Mouse (Mus musculus): ENCODE measurements around the gene Stim1. TPM values are rescaled to one million over a fixed set of nuclear protein-coding genes. Genes with fewer than 3 reads are reported as not detected.

Stim1 gene
- total and polyA plus RNA-seq, 3 experiments = 10.2 to 26.6 (median 23.9) TPM

GRCm38 (mm10) chr7:102256636-102257035, 11.0 kb upstream of the Stim1 start:
- in situ Hi-C loops (cut with MboI; ENCODE audit: low pct_ligation_motif_present, low pct_unique_long_range_greater_than_20kb, low sequenced_read_pairs) (loop anchor here (25.0 kb wide), 1 partner anchor 594 kb away; the partner anchor contains the start of gene Clpb), dilution Hi-C loops (cut with MboI; ENCODE audit: extremely low pct_ligation_motif_present, extremely low pct_unique_long_range_greater_than_20kb, low sequenced_read_pairs) (no loop called here)
- no peaks in the 10 kb centered on the region for H3K79me2 ChIP-seq (replicated peaks; ENCODE audit: control insufficient read depth, extremely low read depth, insufficient read depth, poor library complexity, severe bottlenecking)
- H3K27ac ChIP-seq (ENCODE audit: insufficient read depth, low read depth) = no peak overlapping the region
- H3K27me3 ChIP-seq (replicated peaks) = no peaks in the 10 kb centered on the region
- no peak overlapping the region for H3K9ac ChIP-seq (ENCODE audit: insufficient read depth, low read depth)
- H3K4me3 ChIP-seq (replicated peaks in 1 of 3; ENCODE audit: low read depth in 2 of 3, low read length in 2 of 3, poor library complexity in 1 of 3) = no peak overlapping the region
- H3K4me2 ChIP-seq (ENCODE audit: insufficient read depth, low read depth, poor library complexity, severe bottlenecking) = no peak overlapping the region
- H3K36me3 ChIP-seq (replicated peaks in 1 of 2; ENCODE audit: control insufficient read depth in 1 of 2, insufficient read depth in 1 of 2, low read length in 1 of 2) = no peaks in the 10 kb centered on the region
- no peaks in the 10 kb centered on the region for H3K4me1 ChIP-seq (ENCODE audit: control insufficient read depth in 1 of 2, insufficient read depth in 2 of 2)
- no peak for DNase-seq (ENCODE audit: extremely low read depth)
- peak; percentile 95 for TF ChIP-seq MAFK (IDR thresholded peaks at IDR 0.05; ENCODE audit: insufficient replicate concordance, low read length)
- TF ChIP-seq USF2 (conservative IDR thresholded peaks at IDR 0.05; ENCODE audit: low read depth, low read length) = no peak
- H3K9me3 ChIP-seq (replicated peaks; ENCODE audit: low read length) = no peaks in the 10 kb centered on the region

DNA sequence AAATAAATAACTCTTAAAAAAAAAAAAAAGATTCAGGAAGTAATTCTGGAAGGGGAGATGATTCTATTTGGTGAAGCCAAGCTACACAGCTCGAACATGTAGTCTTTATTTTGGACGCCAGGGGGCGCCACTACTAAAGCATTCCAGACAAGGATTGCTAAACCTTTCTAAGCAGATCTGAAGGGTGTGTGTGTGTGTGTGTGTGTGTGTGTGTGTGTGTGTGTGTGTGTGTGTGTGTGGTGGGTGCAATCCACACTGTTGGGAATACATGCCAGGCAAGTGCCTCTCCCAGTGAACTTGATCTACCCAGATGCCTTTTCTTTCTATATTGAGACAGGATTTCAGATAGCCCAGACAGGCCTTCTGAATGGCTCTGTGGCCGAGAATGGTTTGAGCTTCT, 9.4 kb upstream of the Stim1 start:
- H3K9me3 ChIP-seq (replicated peaks; ENCODE audit: low read length) = no peaks in the 10 kb centered on the region
- dilution Hi-C loops (cut with MboI; ENCODE audit: extremely low pct_ligation_motif_present, extremely low pct_unique_long_range_greater_than_20kb, low sequenced_read_pairs) = no loop called here
- peak; percentile 79 for DNase-seq (ENCODE audit: extremely low read depth)
- H3K4me3 ChIP-seq (replicated peaks in 1 of 3; ENCODE audit: low read depth in 2 of 3, low read length in 2 of 3, poor library complexity in 1 of 3) = no peak overlapping the region
- H3K36me3 ChIP-seq (replicated peaks in 1 of 2; ENCODE audit: control insufficient read depth in 1 of 2, insufficient read depth in 1 of 2, low read length in 1 of 2) = no peaks in the 10 kb centered on the region
- H3K79me2 ChIP-seq (replicated peaks; ENCODE audit: control insufficient read depth, extremely low read depth, insufficient read depth, poor library complexity, severe bottlenecking) = no peaks in the 10 kb centered on the region
- in situ Hi-C loops (cut with MboI; ENCODE audit: low pct_ligation_motif_present, low pct_unique_long_range_greater_than_20kb, low sequenced_read_pairs) = loop anchor here (25.0 kb wide), 1 partner anchor 596 kb away; the partner anchor contains the start of gene Clpb
- no peaks in the 10 kb centered on the region for H3K4me1 ChIP-seq (ENCODE audit: control insufficient read depth in 1 of 2, insufficient read depth in 2 of 2)
- H3K9ac ChIP-seq (ENCODE audit: insufficient read depth, low read depth) = no peak overlapping the region
- H3K27me3 ChIP-seq (replicated peaks) = no peaks in the 10 kb centered on the region
- H3K4me2 ChIP-seq (ENCODE audit: insufficient read depth, low read depth, poor library complexity, severe bottlenecking) = no peak overlapping the region; the same call in 1 of the 2 replicates
- no peak overlapping the region for H3K27ac ChIP-seq (ENCODE audit: insufficient read depth, low read depth)
- TF ChIP-seq UBTF (IDR thresholded peaks at IDR 0.05; ENCODE audit: low read depth, low read length) (no peak), USF1 (IDR thresholded peaks at IDR 0.05; ENCODE audit: low read depth, low read length) (no peak), NELFE (IDR thresholded peaks at IDR 0.05; ENCODE audit: low read depth, low read length) (no peak), ELF1 (IDR thresholded peaks at IDR 0.05; ENCODE audit: low read depth, low read length) (no peak), TBP (conservative IDR thresholded peaks at IDR 0.05; ENCODE audit: low read depth, low read length) (no peak), BHLHE40 (IDR thresholded peaks at IDR 0.05; ENCODE audit: low read depth, low read length) (no peak), ETS1 (conservative IDR thresholded peaks at IDR 0.05; ENCODE audit: low read depth, low read length) (no peak), MAX (IDR thresholded peaks at IDR 0.05; ENCODE audit: low read length) (no peak), ZMIZ1 (IDR thresholded peaks at IDR 0.05; ENCODE audit: low read depth, low read length) (no peak), PAX5 (IDR thresholded peaks at IDR 0.05; ENCODE audit: low read length) (no peak), POLR2AphosphoS2 (IDR thresholded peaks at IDR 0.05; ENCODE audit: low read depth, low read length) (no peak), IRF4 (IDR thresholded peaks at IDR 0.05; ENCODE audit: low read depth, low read length) (no peak), E2F4 (IDR thresholded peaks at IDR 0.05; ENCODE audit: insufficient replicate concordance, low read depth, low read length) (no peak), TCF12 (IDR thresholded peaks at IDR 0.05; ENCODE audit: low read depth, low read length) (no peak), CHD2 (IDR thresholded peaks at IDR 0.05; ENCODE audit: low read length) (no peak), POLR2A (IDR thresholded peaks at IDR 0.05; ENCODE audit: low read depth, low read length) (no peak), GABPA (IDR thresholded peaks at IDR 0.05; ENCODE audit: insufficient replicate concordance, low read depth, low read length) (no peak), ZNF384 (IDR thresholded peaks at IDR 0.05; ENCODE audit: low read depth, low read length) (0 out of 2 replicates have a peak, but pooled peaks have one; percentile 14), JUN (IDR thresholded peaks at IDR 0.05; ENCODE audit: insufficient read depth, low read depth, low read length) (no peak), SMC3 (IDR thresholded peaks at IDR 0.05; ENCODE audit: low read depth, low read length) (peak; percentile 90), NRF1 (IDR thresholded peaks at IDR 0.05; ENCODE audit: low read depth, low read length) (no peak), MEF2A (IDR thresholded peaks at IDR 0.05; ENCODE audit: borderline replicate concordance, low read depth, low read length) (no peak), CTCF (conservative IDR thresholded peaks at IDR 0.05 in 1 of 2, IDR thresholded peaks at IDR 0.05 in 1 of 2; ENCODE audit: low read depth in 2 of 2, low read length in 2 of 2) (peak; percentile 31 to 86; a peak in 3 of 4 replicates), ZKSCAN1 (IDR thresholded peaks at IDR 0.05; ENCODE audit: borderline replicate concordance, low read depth, low read length) (no peak), RCOR1 (conservative IDR thresholded peaks at IDR 0.05; ENCODE audit: low read depth, low read length) (no peak), MXI1 (IDR thresholded peaks at IDR 0.05; ENCODE audit: low read depth, low read length) (no peak), KAT2A (IDR thresholded peaks at IDR 0.05; ENCODE audit: insufficient replicate concordance, low read length) (no peak), HCFC1 (IDR thresholded peaks at IDR 0.05; ENCODE audit: low read depth, low read length) (no peak), MAFK (IDR thresholded peaks at IDR 0.05; ENCODE audit: insufficient replicate concordance, low read length) (no peak), EP300 (IDR thresholded peaks at IDR 0.05; ENCODE audit: low read length) (no peak), MAZ (IDR thresholded peaks at IDR 0.05; ENCODE audit: low read depth, low read length) (no peak), MYC (IDR thresholded peaks at IDR 0.05; ENCODE audit: low read depth, low read length) (no peak), JUND (conservative IDR thresholded peaks at IDR 0.05; ENCODE audit: low read depth, low read length) (no peak)

All from CH12.LX (cell line).